In the genomic region with DNA sequence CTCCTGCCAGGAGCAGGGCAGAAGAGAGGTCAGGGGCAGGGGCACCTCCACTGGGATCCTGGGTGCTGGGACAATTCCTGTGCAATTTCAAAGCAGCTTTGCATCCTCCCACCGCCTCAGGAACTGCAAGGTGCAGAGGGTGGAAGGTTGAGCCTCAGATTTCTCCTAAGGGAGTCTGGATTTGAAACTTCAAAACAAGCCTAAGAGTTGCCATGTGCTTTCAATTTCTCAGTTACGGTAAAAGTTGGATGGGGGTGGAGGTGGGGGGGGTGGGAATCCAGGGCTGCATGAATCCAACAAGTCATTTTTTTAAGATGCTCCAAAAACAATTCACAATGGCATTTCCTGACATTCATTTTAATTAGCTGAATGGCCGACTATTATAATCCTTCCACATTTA, we compare ENCODE assay signal across 24 mouse cellular contexts. TPM values are rescaled to one million over a fixed set of nuclear protein-coding genes. Genes with fewer than 3 reads are reported as not detected.
DNase-seq lines count a peak whose midpoint lies in the region; ATAC-seq lines count a peak whose summit lies in the region.
"Had no signal": no experiment of that assay in that cellular context is flagged by ENCODE, and none has a peak within 500 bp of the region (broad histone marks: within the 10 kb centered on the region; RNA-seq: fewer than 3 reads in every experiment).

No protein-coding gene starts in this region.

- H3K27ac ChIP-seq in embryonic facial prominence, embryonic 10.5 days (replicated peaks) = peak overlapping the region; percentile 24; the same call in 1 of the 2 replicates
- peak overlapping the region; percentile 66; the same call in 1 of the 2 replicates for H3K27ac ChIP-seq in embryonic facial prominence, embryonic 13.5 days
- H3K27ac ChIP-seq in limb, embryonic 10.5 days = peak overlapping the region; percentile 64; the same call in 1 of the 2 replicates
- no peak overlapping the region for H3K27ac ChIP-seq in kidney, embryonic 15.5 days
- H3K27ac ChIP-seq: forebrain, embryonic 12.5 days; forebrain, embryonic 15.5 days; hindbrain, embryonic 15.5 days had no signal

- peaks cover 24% of the 10 kb centered on the region for H3K4me1 ChIP-seq in embryonic facial prominence, embryonic 10.5 days
- peaks cover 28% of the 10 kb centered on the region for H3K4me1 ChIP-seq in embryonic facial prominence, embryonic 13.5 days
- H3K4me1 ChIP-seq in limb, embryonic 10.5 days = peaks cover 32% of the 10 kb centered on the region
- no peaks in the 10 kb centered on the region for H3K4me1 ChIP-seq in kidney, embryonic 15.5 days

- no peaks in the 10 kb centered on the region for H3K9me3 ChIP-seq in embryonic facial prominence, embryonic 10.5 days
- H3K9me3 ChIP-seq in embryonic facial prominence, embryonic 13.5 days = no peaks in the 10 kb centered on the region
- no peaks in the 10 kb centered on the region for H3K9me3 ChIP-seq in limb, embryonic 10.5 days (replicated peaks)
- no peaks in the 10 kb centered on the region for H3K9me3 ChIP-seq in kidney, embryonic 15.5 days (replicated peaks)
- H3K9me3 ChIP-seq: forebrain, embryonic 12.5 days; forebrain, embryonic 15.5 days; hindbrain, embryonic 15.5 days had no signal

- no peak for ATAC-seq in embryonic facial prominence, embryonic 13.5 days (ENCODE audit: insufficient number of reproducible peaks, insufficient read depth, low FRiP score, low TSS enrichment, low read depth)
- ATAC-seq in kidney, embryonic 15.5 days (replicated peaks; ENCODE audit: low FRiP score) = no peak
- ATAC-seq: activated CD4-positive, CD25-positive, alpha-beta regulatory T cell, adult 4 months; forebrain, embryonic 15.5 days; intestine, postnatal 0 days had no signal

- peak; percentile 57 for DNase-seq in embryo, embryonic 11 days
- no peak for DNase-seq in embryo, embryonic 10.5 days (ENCODE audit: low spot score)
- peak; percentile 39 for DNase-seq in embryonic facial prominence, embryonic 10.5 days (ENCODE audit: low spot score)
- DNase-seq in limb, embryonic 10.5 days (ENCODE audit: low spot score) = no peak
- no peak for DNase-seq in heart, postnatal 4 days
- DNase-seq in layer of hippocampus, postnatal 25 days (ENCODE audit: extremely low spot score in 1 of 2, low spot score in 1 of 2) = no peak
- DNase-seq: adrenal gland, adult 8-10 months; adrenal gland, postnatal 25 days; cerebellum, adult 11-12 months; cerebellum, adult 9-10 months; cerebellum, postnatal 25 days; gastrocnemius, postnatal 10 days; gastrocnemius, postnatal 36 days had no signal

- peaks cover 17% of the 10 kb centered on the region for H3K27me3 ChIP-seq in embryonic facial prominence, embryonic 10.5 days (replicated peaks; ENCODE audit: low read depth, poor library complexity, severe bottlenecking)
- H3K27me3 ChIP-seq in embryonic facial prominence, embryonic 13.5 days = peaks cover 6% of the 10 kb centered on the region; the same call in 1 of the 2 replicates
- H3K27me3 ChIP-seq in limb, embryonic 10.5 days (ENCODE audit: low read depth, poor library complexity, severe bottlenecking) = no peaks in the 10 kb centered on the region
- H3K27me3 ChIP-seq in kidney, embryonic 15.5 days = no peaks in the 10 kb centered on the region
- H3K27me3 ChIP-seq: forebrain, embryonic 15.5 days; hindbrain, embryonic 15.5 days had no signal

- 0 out of 2 replicates have a peak overlapping the region, but pooled peaks have one; percentile 23 for H3K4me3 ChIP-seq in embryonic facial prominence, embryonic 10.5 days
- H3K4me3 ChIP-seq in embryonic facial prominence, embryonic 13.5 days = no peak overlapping the region
- no peak overlapping the region for H3K4me3 ChIP-seq in limb, embryonic 10.5 days
- H3K4me3 ChIP-seq in kidney, embryonic 15.5 days (replicated peaks) = no peak overlapping the region
- H3K4me3 ChIP-seq: erythroblast, embryonic 14.5 days; forebrain, embryonic 12.5 days; forebrain, embryonic 15.5 days; hindbrain, embryonic 15.5 days had no signal

- WGBS in embryonic facial prominence, embryonic 10.5 days = 39% methylated on average over 3 of the region's 3 CpGs
- WGBS in embryonic facial prominence, embryonic 13.5 days = 15% methylated on average over 3 of the region's 3 CpGs
- 37% methylated on average over 3 of the region's 3 CpGs for WGBS in limb, embryonic 10.5 days
- WGBS in kidney, embryonic 15.5 days = 66% methylated on average over 3 of the region's 3 CpGs

- H3K36me3 ChIP-seq in embryonic facial prominence, embryonic 10.5 days (replicated peaks) = no peaks in the 10 kb centered on the region
- no peaks in the 10 kb centered on the region for H3K36me3 ChIP-seq in embryonic facial prominence, embryonic 13.5 days
- H3K36me3 ChIP-seq in limb, embryonic 10.5 days = no peaks in the 10 kb centered on the region
- H3K36me3 ChIP-seq in kidney, embryonic 15.5 days = no peaks in the 10 kb centered on the region
- H3K36me3 ChIP-seq: forebrain, embryonic 12.5 days; forebrain, embryonic 15.5 days; hindbrain, embryonic 15.5 days had no signal

- no peak overlapping the region for H3K9ac ChIP-seq in embryonic facial prominence, embryonic 13.5 days
- no peak overlapping the region for H3K9ac ChIP-seq in kidney, embryonic 15.5 days
- H3K9ac ChIP-seq: forebrain, embryonic 12.5 days; forebrain, embryonic 15.5 days; hindbrain, embryonic 15.5 days had no signal

- H3K4me2 ChIP-seq in embryonic facial prominence, embryonic 13.5 days = no peak overlapping the region; the same call in 1 of the 2 replicates
- no peak overlapping the region for H3K4me2 ChIP-seq in kidney, embryonic 15.5 days
- H3K4me2 ChIP-seq: forebrain, embryonic 12.5 days; forebrain, embryonic 15.5 days; heart, embryonic 11.5 days; hindbrain, embryonic 15.5 days had no signal

RNA-seq across cellular contexts. Expression of gene Cpxm2, which starts 32.9 kb away (rescaled TPM):
- polyA plus RNA-seq in embryonic facial prominence, embryonic 10.5 days (2016; fragmentation: Nextera tagmentation; extraction: Ambion mirVana) = 0.91 and 2.5 TPM in 2 replicates
- polyA plus RNA-seq in embryonic facial prominence, embryonic 13.5 days (2015; fragmentation: Nextera tagmentation; extraction: Ambion mirVana) = 27.8 and 31.5 TPM in 2 replicates
- polyA plus RNA-seq in limb, embryonic 10.5 days (2016; fragmentation: Nextera tagmentation; extraction: Ambion mirVana) = 0.11 and 0.49 TPM in 2 replicates
- polyA plus RNA-seq in kidney, embryonic 15.5 days (2015; fragmentation: Nextera tagmentation; extraction: Ambion mirVana) = 1.6 and 3.9 TPM in 2 replicates
- total RNA-seq in heart, postnatal 4 days (2021) = under 1 TPM; 0.34 to 0.48 TPM
- total RNA-seq in layer of hippocampus, postnatal 25 days (2021) = 1 to 10 TPM; 1.8 to 2.5 TPM
- total RNA-seq: common myeloid progenitor, adult 5-6 weeks; granulocyte monocyte progenitor cell, adult 5-6 weeks had no signal
- polyA plus RNA-seq: activated CD4-positive, CD25-positive, alpha-beta regulatory T cell, adult 4 months; erythroblast, embryonic 14.5 days; heart, embryonic 11.5 days had no signal

Comparison
In these comparisons a context has a peak if more than half of its experiments do, and no peak if none do; other contexts are left out.
1. DNase-seq: peak in embryo, embryonic 11 days (single experiment) and embryonic facial prominence, embryonic 10.5 days (single experiment); none in embryo, embryonic 10.5 days (single experiment), limb, embryonic 10.5 days (single experiment), heart, postnatal 4 days (single experiment) and layer of hippocampus, postnatal 25 days (0 of 2).